Mouse (Mus musculus) C2C12 (cell line): ENCODE results near the gene Myo5a. TPM values are rescaled to one million over a fixed set of nuclear protein-coding genes. Genes with fewer than 3 reads are reported as not detected.

ENCODE experiments used
- H3K27me3 ChIP-seq: one replicate; pipeline ENCODE4 v1.6.1; 2011; ENCODE audit not compliant: control insufficient read depth, insufficient read depth, insufficient read length
- H3K36me3 ChIP-seq: one replicate; pipeline ENCODE4 v1.6.1; 2011; ENCODE audit not compliant: control insufficient read depth, insufficient read depth
- H3K4me3 ChIP-seq: one replicate; pipeline ENCODE4 v1.5.1; 2011; ENCODE audit warnings: mild to moderate bottlenecking, control low read depth; ENCODE audit not compliant: poor library complexity, insufficient read depth, severe bottlenecking
- H3K79me2 ChIP-seq: one replicate; pipeline ENCODE4 v1.6.1; 2011; ENCODE audit not compliant: control insufficient read depth, insufficient read depth
- H3K79me3 ChIP-seq: one replicate; pipeline ENCODE4 v1.6.1; 2011; ENCODE audit warnings: low read depth, control low read depth
- H3ac ChIP-seq: one replicate; pipeline ENCODE3; 2011; ENCODE audit warnings: low read depth; ENCODE audit not compliant: control insufficient read depth, insufficient read length
- CEBPB ChIP-seq: IDR thresholded peaks from one replicate; pipeline ENCODE4 v1.6.1; 2011; ENCODE audit warnings: low read depth, mild to moderate bottlenecking, control low read depth, moderate library complexity
- CTCF ChIP-seq: IDR thresholded peaks from one replicate; pipeline ENCODE4 v1.5.1; 2011; ENCODE audit not compliant: control insufficient read depth, insufficient read depth, insufficient read length
- FOSL1 ChIP-seq: IDR thresholded peaks from one replicate; pipeline ENCODE4 v1.8.0; 2011; ENCODE audit warnings: mild to moderate bottlenecking, low read length; ENCODE audit not compliant: poor library complexity, insufficient read depth, severe bottlenecking
- MAX ChIP-seq: IDR thresholded peaks from one replicate; pipeline ENCODE4 v1.6.1; 2011; ENCODE audit warnings: mild to moderate bottlenecking, control low read depth
- MYOD1 ChIP-seq: IDR thresholded peaks from one replicate; pipeline ENCODE4 v1.6.1; 2011; ENCODE audit warnings: low read depth; ENCODE audit not compliant: control insufficient read depth, insufficient read length
- MYOG ChIP-seq: IDR thresholded peaks from one replicate; pipeline ENCODE4 v1.6.1; 2011; ENCODE audit not compliant: control insufficient read depth, insufficient read length; ENCODE audit errors: extremely low read depth
- USF1 ChIP-seq: IDR thresholded peaks from one replicate; pipeline ENCODE4 v1.6.1; 2011; ENCODE audit warnings: low read depth, mild to moderate bottlenecking, control low read depth, moderate library complexity
- polyA plus RNA-seq: library from polyadenylated mRNA; unstranded; fragments of >200 nt; fragmentation: generic; extraction: Trizol; gene quantifications from one replicate; pipeline ENCODE4 v1.2.1, GENCODE M21; 2012; ENCODE audit warnings: missing spikeins

Myo5a gene
- polyA plus RNA-seq, 1 experiment: 30.2 TPM

DNA sequence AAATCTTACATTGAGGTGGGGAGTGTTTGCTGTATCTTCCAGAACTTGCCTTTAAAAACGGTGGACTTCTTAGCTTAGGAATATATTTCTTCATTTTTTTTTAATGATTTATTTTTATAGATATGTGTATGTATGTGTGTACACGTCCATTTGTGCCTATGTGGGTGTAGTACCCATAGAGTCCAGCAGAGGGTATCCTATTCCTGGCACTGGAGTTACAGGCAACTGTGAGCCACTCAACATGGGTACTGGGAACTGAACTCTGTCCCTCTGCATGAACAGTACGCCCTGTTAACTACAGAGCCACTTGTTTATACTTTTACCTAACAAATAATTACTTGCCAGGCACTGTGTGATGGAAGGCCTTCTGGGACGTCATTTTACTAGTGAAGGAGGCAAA lies 188.8 kb downstream of the Myo5a start:
- H3K36me3 ChIP-seq: no peaks in the 10 kb centered on the region

DNA sequence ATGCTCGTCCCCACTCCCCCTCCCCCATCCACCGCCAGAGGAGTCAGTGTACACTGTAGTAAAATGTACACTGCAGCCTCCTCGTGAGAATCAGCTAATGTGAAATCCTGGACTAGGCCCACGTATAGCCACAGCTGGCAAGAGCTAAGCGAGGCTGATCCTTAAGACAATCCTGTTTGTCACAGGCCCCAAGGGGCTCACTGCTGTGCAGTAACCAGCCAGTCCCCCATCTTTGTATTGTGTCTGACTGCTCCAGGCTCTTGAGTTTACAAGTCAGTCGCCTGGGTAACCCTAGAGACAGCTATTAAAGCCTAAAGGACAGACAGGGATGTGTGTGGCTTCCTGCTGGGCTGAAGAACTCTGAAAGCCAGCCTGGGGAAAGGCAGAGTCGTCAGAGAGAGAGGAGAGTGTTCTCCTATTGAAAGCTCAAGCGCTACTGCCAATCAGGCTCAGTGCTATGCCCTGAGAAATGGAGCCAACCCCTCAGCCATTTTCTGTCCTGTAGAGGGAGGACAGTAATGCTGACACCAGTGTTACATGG lies 190.6 kb downstream of the Myo5a start:
- TF ChIP-seq MYOG (no peak), CEBPB (no peak), CTCF (no peak), MAX (no peak), FOSL1 (no peak), MYOD1 (no peak), USF1 (no peak)
- H3K79me3 ChIP-seq: no peaks in the 10 kb centered on the region
- H3K27me3 ChIP-seq: no peaks in the 10 kb centered on the region
- H3K36me3 ChIP-seq: no peaks in the 10 kb centered on the region
- H3K79me2 ChIP-seq: no peaks in the 10 kb centered on the region
- H3ac ChIP-seq: no peak overlapping the region
- H3K4me3 ChIP-seq: no peak overlapping the region

More for the DNA sequence above, 188.8 kb downstream of the Myo5a start:
- Histone ChIP-seq H3ac (no peak overlapping the region), H3K4me3 (no peak overlapping the region), H3K79me2 (no peaks in the 10 kb centered on the region), H3K79me3 (no peaks in the 10 kb centered on the region), H3K27me3 (no peaks in the 10 kb centered on the region)
- TF ChIP-seq FOSL1 (no peak), MYOG (no peak), USF1 (no peak), CTCF (no peak), CEBPB (no peak), MYOD1 (no peak), MAX (no peak)

DNA sequence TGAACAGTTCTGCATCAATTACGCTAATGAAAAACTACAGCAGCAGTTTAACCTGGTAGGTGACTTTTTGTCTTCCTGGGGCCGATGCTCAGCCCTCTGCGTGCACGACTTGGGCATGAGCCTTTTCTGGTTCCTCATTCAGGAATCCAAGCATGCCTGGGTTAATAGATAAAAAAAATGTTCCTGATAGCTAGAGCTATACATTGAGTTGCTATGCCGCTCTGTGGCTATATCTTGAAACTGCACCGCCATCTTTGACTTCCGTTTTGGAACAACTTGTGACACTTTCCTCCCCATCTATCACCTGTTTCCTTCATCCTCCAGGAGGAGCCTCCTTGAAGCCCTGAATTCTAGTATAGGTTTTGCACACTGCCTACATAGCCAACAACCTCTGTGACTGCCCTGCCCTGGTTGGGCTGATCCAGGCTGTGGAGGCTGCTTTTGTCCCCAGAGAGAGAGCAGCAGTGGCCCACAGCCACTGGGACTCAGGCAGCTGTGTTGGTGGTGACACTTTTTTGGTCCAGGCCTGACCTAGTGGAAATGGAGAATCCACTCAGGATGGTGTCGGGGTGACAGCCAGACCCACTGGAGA lies 191.5 kb downstream of the Myo5a start:
- Histone ChIP-seq H3K4me3 (no peak overlapping the region), H3K79me3 (no peaks in the 10 kb centered on the region), H3K79me2 (no peaks in the 10 kb centered on the region), H3ac (no peak overlapping the region), H3K27me3 (no peaks in the 10 kb centered on the region), H3K36me3 (no peaks in the 10 kb centered on the region)
- TF ChIP-seq FOSL1 (no peak), USF1 (no peak), CEBPB (no peak), MYOG (no peak), CTCF (no peak), MYOD1 (no peak), MAX (no peak)

DNA sequence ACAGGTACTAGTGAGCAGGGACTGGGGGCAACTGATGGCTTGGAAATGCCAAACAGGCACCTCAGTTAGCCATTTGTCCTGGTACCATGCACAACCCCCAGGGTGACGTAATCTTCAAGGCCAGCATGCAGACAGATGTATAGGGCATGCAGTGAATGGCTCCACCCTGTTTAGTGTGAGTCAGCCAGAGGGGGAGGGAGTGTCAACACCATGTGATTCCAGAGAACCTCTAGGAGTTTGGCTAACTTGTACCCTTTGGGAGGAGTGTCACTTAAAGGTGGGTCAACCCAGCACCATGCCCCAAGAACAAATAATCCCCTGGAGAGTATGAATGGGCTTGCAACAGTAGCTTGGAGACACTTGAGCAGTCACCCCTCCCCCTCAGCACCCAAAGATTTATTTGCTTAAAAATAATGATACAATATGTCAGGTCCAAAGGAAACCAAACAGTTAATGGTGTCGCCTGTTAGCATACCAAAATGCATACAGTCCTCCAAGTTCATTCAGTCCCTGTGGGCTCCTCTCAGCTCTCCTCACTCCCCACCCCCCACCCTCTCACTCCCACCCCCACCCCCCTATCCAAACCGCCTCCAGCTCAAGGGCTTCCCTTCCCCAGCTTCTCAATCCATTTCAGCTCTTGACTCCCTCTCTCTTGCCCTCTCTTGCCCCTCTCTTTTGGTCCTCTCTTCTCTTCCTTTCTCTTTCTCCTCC lies 193.3 kb downstream of the Myo5a start:
- Histone ChIP-seq H3K79me2 (no peaks in the 10 kb centered on the region), H3K4me3 (no peak overlapping the region), H3K36me3 (no peaks in the 10 kb centered on the region), H3K27me3 (no peaks in the 10 kb centered on the region), H3ac (no peak overlapping the region), H3K79me3 (no peaks in the 10 kb centered on the region)
- TF ChIP-seq MYOD1: no peak
- no peak for TF ChIP-seq CTCF
- TF ChIP-seq MAX: peak; percentile 31
- TF ChIP-seq USF1: peak; percentile 40
- peak; percentile 30 for TF ChIP-seq CEBPB

DNA sequence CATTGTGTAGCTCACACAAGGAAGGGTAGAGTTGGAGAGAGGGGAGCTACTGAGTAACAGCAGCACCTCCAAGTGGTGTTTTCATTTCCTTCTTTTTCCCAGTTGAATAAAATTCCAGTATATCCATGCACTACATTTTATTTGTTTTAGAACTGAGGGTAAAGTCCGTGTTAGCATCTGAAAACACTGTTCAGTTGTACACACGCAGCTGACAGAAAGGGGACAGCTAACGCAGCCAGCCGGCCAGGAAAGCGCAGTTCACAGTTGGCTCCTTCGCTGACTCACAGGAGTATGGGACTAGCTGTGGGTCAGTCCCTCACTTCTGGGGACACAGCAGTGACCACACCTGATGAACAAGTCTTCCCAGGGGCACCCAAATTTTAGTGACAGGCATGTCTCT lies 196.3 kb downstream of the Myo5a start:
- no peaks in the 10 kb centered on the region for H3K79me3 ChIP-seq
- no peak overlapping the region for H3ac ChIP-seq
- H3K36me3 ChIP-seq: no peaks in the 10 kb centered on the region
- H3K27me3 ChIP-seq: no peaks in the 10 kb centered on the region
- no peak overlapping the region for H3K4me3 ChIP-seq
- TF ChIP-seq MAX (no peak), MYOG (no peak), FOSL1 (no peak), CEBPB (no peak), USF1 (no peak), MYOD1 (no peak), CTCF (no peak)
- no peaks in the 10 kb centered on the region for H3K79me2 ChIP-seq

DNA sequence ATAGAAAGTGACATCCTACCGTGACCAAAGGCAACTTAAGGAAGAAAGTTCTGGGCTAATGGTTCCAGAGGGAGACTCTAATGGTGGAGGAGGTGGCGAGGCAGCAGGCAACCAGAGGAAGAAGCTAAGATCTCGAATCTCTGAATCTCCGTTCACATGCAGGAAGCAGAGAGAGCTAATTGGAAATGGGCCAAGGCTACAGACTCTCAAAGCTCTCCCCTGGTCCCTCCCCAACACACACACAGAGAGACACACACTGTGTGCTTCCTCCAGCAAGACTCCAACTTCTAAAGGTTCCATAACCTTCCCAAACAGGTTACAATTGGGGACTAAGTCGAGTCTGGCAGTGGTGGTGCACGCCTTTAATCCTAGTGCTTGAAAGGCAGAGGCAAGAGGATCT lies 199.6 kb downstream of the Myo5a start:
- H3K79me3 ChIP-seq: no peaks in the 10 kb centered on the region
- H3ac ChIP-seq: no peak overlapping the region
- no peaks in the 10 kb centered on the region for H3K27me3 ChIP-seq
- no peaks in the 10 kb centered on the region for H3K36me3 ChIP-seq
- no peak overlapping the region for H3K4me3 ChIP-seq
- TF ChIP-seq FOSL1: no peak
- TF ChIP-seq MYOD1: no peak
- no peak for TF ChIP-seq MAX
- no peak for TF ChIP-seq CTCF
- no peak for TF ChIP-seq CEBPB
- no peak for TF ChIP-seq USF1
- TF ChIP-seq MYOG: no peak
- no peaks in the 10 kb centered on the region for H3K79me2 ChIP-seq
